Mouse (Mus musculus) megakaryocyte, adult 5-6 weeks (primary cell): ENCODE results near the gene Tmem121b. TPM values are rescaled to one million over a fixed set of nuclear protein-coding genes. Genes with fewer than 3 reads are reported as not detected.

Source experiments
- total RNA-seq, 2 experiments: library from RNA; stranded (forward) in 1 of 2; stranded (reverse) in 1 of 2; fragments of 153-499, 151-499 nt in 1 of 2; fragments of 221-1000, 200-1000 nt in 1 of 2; gene quantifications; 2 replicates each; pipeline versions ENCODE4 v1.2.3 to v1.2.4; 2015 to 2017

Tmem121b gene
- total RNA-seq, 2 experiments from 2014 or later = not detected

Other genes with a start within 250 kb of the Tmem121b start
- gene D330020A13Rik, start 199.4 kb downstream of the Tmem121b start, total RNA-seq (2015) = not detected in 2 replicates
- not detected in 2 replicates for gene D330020A13Rik, start 199.4 kb downstream of the Tmem121b start, total RNA-seq (2017)
- gene B4galnt3, start 199.2 kb downstream of the Tmem121b start, total RNA-seq (2015) = not detected in 2 replicates
- gene B4galnt3, start 199.2 kb downstream of the Tmem121b start, total RNA-seq (2017) = not detected in 2 replicates
- 26.6 and 28.9 TPM in 2 replicates for gene Kdm5a, start 129.7 kb downstream of the Tmem121b start, total RNA-seq (2015)
- 98.9 and 121 TPM in 2 replicates for gene Kdm5a, start 129.7 kb downstream of the Tmem121b start, total RNA-seq (2017)
- 8.9 and 12.0 TPM in 2 replicates for gene Ccdc77, start 129.4 kb downstream of the Tmem121b start, total RNA-seq (2015)
- 21.1 and 25.7 TPM in 2 replicates for gene Ccdc77, start 129.4 kb downstream of the Tmem121b start, total RNA-seq (2017)
- gene Il17ra, start 30.6 kb downstream of the Tmem121b start, total RNA-seq (2015) = 93.8 and 108 TPM in 2 replicates
- gene Il17ra, start 30.6 kb downstream of the Tmem121b start, total RNA-seq (2017) = 76.6 and 79.8 TPM in 2 replicates
- 4.4 and 6.6 TPM in 2 replicates for gene Hdhd5, start 37.5 kb upstream of the Tmem121b start, total RNA-seq (2015)
- 9.4 and 11.0 TPM in 2 replicates for gene Hdhd5, start 37.5 kb upstream of the Tmem121b start, total RNA-seq (2017)
- 0.25 and 0.55 TPM in 2 replicates for gene Cecr2, start 172.6 kb upstream of the Tmem121b start, total RNA-seq (2015)
- 1.7 and 2.4 TPM in 2 replicates for gene Cecr2, start 172.6 kb upstream of the Tmem121b start, total RNA-seq (2017)